Mouse (Mus musculus): Measurements from ENCODE around the gene Plin5.
"Not testable (repeated sequence)": the region's sequence is repeated elsewhere in the genome, so short reads cannot be mapped to it uniquely, and the experiment has no call there.

The Plin5 gene

DNA sequence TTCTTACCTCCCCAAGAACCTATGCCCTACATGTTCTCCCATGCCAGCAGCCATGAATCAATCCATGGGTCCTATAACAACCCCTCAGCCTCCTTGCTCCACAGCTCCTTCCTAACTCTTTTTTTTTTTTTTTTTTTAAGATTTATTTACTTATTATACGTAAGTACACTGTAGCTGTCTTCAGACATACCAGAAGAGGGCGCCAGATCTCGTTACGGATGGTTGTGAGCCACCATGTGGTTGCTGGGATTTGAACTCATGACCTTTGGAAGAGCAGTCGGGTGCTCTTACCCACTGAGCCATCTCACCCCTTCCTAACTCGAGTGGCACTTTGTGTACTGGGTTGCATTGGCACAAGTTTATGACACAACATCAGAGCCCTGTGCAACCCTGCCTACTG lies 51.7 kb downstream of the Plin5 start:
- DNase-seq: not testable (repeated sequence)

DNA sequence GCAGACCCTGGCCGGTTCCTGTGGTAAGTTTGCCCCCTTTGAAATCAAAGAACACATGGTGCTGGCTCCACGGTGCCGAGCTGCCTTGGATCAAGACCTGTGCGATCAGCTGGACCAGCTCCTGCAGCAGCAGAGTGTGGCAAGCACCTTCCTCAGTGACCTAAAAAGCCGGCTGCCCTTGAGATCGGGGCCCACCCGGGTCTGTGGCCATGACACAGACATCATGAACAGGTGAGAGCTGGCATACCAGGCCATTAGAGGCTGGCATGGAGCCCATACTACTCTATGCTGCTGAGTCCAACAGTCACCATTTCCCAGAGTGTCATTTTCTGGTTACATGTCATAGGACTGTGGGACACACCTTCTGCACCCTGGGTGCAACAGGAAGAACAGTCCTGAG lies 55.3 kb downstream of the Plin5 start:
- no peak for DNase-seq
